Mouse (Mus musculus): ENCODE data around the gene Calcoco1. TPM values are rescaled to one million over a fixed set of nuclear protein-coding genes. Genes with fewer than 3 reads are reported as not detected.

The Calcoco1 gene
- polyA plus RNA-seq, 1 experiment from 2014 or later: 51.4 TPM

DNA sequence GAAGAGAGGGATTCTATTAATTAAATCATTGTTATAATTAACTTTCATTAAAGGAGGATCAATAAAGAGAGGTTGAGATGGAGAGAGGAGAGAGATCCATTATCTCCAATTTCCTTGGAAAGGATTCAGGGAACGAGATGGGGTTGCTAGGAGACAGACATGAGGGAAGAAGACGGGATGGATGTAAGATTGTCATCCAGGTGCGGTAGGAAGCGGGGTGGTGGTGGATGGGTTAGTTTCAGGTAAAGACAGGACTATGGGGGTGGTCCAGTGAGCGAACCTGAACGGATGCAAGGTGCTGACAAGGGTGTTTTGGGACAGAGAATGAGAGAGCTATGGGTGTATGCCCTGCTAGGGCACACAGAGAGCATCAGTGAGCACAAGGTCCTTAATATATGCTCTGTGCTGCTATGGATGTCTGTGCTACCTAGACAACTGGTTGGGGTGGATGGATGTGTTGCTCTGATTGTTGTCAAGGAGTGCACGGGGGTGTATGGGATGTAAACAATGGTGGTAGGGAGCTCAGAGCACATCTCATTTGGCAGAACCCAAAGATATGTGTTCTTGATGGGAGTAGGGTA lies 16.0 kb downstream of the Calcoco1 start:
- H3K36me3 ChIP-seq: peaks cover 46% of the 10 kb centered on the region
- H3K4me2 ChIP-seq: no peak overlapping the region
- H3K4me3 ChIP-seq (replicated peaks): no peak overlapping the region
- H3K27me3 ChIP-seq: 0 out of 2 replicates have a peak, but pooled peaks cover 4% of the 10 kb centered on the region
- ATAC-seq (replicated peaks; ENCODE audit: low FRiP score): no peak
- WGBS: 76% methylated on average over 7 of the region's 7 CpGs
- no peaks in the 10 kb centered on the region for H3K9me3 ChIP-seq (replicated peaks)
- H3K9ac ChIP-seq: no peak overlapping the region
- H3K27ac ChIP-seq: no peak overlapping the region
- peaks cover 21% of the 10 kb centered on the region for H3K4me1 ChIP-seq

DNA sequence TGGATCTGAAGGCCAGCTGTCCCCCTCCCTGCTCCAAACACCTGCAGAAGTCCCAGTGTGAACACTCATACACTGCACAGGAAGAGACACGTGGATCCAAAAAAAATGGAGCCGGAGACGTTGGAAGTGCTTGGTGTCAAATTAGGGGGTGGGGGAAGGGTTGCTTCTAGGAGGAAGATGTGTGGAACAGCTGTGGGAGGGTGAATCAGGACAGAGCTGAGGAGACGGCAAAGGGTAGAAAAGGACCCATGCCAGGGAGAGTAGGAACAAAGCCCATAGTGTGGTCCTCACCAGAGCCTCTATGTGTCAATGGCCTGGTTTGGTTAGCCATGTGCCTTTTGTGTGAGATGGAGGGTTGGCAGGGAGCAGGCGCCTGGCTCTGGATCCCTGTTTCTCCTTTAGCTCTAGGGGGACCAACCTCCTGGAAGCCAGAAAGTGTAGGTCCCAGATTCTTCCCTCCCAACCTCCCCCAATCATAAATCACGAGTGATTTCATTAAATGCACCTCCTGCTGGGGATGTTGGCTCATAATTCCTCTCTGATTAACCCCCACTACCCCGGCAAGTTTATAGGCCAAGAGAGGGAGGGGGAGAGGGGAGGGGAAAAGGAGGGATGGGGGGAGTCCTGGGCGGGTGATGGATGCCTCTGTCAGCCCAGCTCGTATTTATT lies 16.6 kb downstream of the Calcoco1 start:
- peaks cover 21% of the 10 kb centered on the region for H3K4me1 ChIP-seq
- H3K4me2 ChIP-seq: no peak overlapping the region
- H3K4me3 ChIP-seq (replicated peaks): no peak overlapping the region
- peaks cover 40% of the 10 kb centered on the region for H3K36me3 ChIP-seq
- H3K9ac ChIP-seq: no peak overlapping the region
- H3K27me3 ChIP-seq: 0 out of 2 replicates have a peak, but pooled peaks cover 4% of the 10 kb centered on the region
- H3K9me3 ChIP-seq (replicated peaks): no peaks in the 10 kb centered on the region
- whole genome bisulfite sequencing: 17% methylated on average over 9 of the region's 9 CpGs
- 0 out of 2 replicates have a peak, but pooled peaks have one; percentile 10 for ATAC-seq (replicated peaks; ENCODE audit: low FRiP score)
- no peak overlapping the region for H3K27ac ChIP-seq

DNA sequence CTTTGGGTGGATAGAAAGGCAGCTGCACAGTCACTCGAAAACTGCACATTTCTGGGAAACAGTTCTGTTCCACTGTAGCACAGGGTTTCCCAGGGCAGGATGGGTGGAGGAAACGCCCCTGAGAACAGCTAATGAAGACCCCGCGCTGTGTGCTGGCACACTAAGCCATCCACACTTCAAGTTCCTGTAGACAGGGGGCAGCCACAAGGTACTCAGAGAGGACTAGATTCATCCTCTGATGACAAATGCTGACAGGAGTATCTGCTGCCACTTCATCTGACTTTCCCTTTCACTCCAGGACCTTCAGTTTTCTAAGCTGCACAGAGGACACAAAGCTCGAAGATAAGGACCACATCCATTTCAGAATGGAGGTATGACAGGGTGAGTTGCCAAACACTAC lies 17.2 kb downstream of the Calcoco1 start:
- Histone ChIP-seq H3K27ac (no peak overlapping the region), H3K4me3 (replicated peaks) (no peak overlapping the region), H3K27me3 (peaks cover 5% of the 10 kb centered on the region), H3K9me3 (replicated peaks) (no peaks in the 10 kb centered on the region), H3K4me1 (peaks cover 21% of the 10 kb centered on the region), H3K9ac (no peak overlapping the region), H3K4me2 (no peak overlapping the region), H3K36me3 (peaks cover 34% of the 10 kb centered on the region)
- 63% methylated on average over 5 of the region's 5 CpGs for WGBS
- ATAC-seq (replicated peaks; ENCODE audit: low FRiP score): no peak

DNA sequence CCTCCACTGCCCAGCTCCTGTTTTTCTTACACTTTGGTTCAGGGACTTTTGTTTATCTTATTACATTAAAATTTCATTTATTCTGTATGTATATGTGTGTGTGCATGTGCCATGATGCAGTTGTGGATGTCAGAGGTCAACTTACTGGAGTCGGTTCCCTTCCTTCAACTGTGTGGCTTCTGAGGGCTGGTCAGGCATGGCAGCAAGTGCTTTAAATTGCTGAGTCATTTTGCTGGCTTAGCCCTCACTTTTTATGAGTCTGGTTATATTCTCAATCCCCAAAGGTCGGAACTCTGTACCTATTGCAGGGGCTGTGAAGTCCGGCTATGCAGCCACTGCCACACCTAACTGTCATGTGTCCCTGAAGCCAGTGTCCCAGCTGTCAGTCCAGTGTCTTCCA lies 19.0 kb downstream of the Calcoco1 start:
- no peak for ATAC-seq (replicated peaks; ENCODE audit: low FRiP score)
- 66% methylated on average over 3 of the region's 3 CpGs for WGBS
- H3K9ac ChIP-seq: no peak overlapping the region

DNA sequence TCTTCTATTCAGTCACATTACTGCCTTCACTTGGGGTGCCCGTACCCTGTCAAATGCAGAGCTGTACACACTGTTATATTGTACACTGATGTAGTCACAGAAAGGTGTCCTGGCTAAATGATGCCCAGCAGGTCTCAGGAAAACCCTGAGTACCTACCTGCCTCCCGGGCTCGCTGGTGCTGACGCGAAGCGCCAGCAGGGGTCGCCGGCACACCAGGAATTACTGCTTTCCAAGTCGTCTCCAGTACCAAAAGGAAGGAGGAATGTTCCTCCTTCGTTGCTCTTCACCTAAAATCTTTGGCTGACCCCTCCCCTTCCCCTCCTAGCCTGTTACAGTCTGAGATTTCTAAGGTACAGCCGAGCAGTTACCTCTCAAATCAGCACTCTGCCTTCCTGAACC lies 23.8 kb downstream of the Calcoco1 start:
- WGBS: 2% methylated on average over 11 of the region's 11 CpGs

More for the DNA sequence above, 19.0 kb downstream of the Calcoco1 start:
- H3K4me3 ChIP-seq (replicated peaks): no peak overlapping the region
- H3K4me2 ChIP-seq: no peak overlapping the region
- peaks cover 24% of the 10 kb centered on the region for H3K27me3 ChIP-seq
- no peaks in the 10 kb centered on the region for H3K9me3 ChIP-seq (replicated peaks)
- H3K36me3 ChIP-seq: peaks cover 16% of the 10 kb centered on the region
- no peak overlapping the region for H3K27ac ChIP-seq
- H3K4me1 ChIP-seq: peaks cover 14% of the 10 kb centered on the region

DNA sequence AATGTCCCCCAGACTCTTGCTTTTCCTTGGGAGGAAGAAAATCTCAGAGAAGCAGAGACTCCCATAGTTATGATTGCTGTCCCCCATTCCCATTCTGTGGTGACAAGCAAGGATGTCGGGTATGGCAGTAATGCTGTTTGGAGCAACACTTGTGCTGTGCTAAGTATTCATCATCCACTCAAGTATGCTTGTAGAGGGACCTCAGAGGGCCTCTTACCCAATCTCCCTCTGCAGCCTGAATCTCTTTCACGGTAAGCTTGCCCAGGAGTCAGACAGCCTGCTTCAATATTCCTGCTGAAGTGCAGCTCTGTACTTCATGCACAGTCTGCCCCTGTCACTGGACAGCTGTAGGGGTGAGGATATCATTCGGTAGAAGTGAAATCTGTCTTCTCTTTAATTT lies 25.1 kb downstream of the Calcoco1 start:
- H3K27ac ChIP-seq: no peak overlapping the region
- H3K9me3 ChIP-seq (replicated peaks): no peaks in the 10 kb centered on the region
- 43% methylated on average over 3 of the region's 3 CpGs for WGBS
- H3K27me3 ChIP-seq: peaks cover 83% of the 10 kb centered on the region
- no peak overlapping the region for H3K9ac ChIP-seq
- no peak for ATAC-seq (replicated peaks; ENCODE audit: low FRiP score)
- peaks cover 34% of the 10 kb centered on the region for H3K4me1 ChIP-seq
- no peaks in the 10 kb centered on the region for H3K36me3 ChIP-seq
- no peak overlapping the region for H3K4me3 ChIP-seq (replicated peaks)
- H3K4me2 ChIP-seq: no peak overlapping the region

More for the DNA sequence above, 23.8 kb downstream of the Calcoco1 start:
- no peak for ATAC-seq (replicated peaks; ENCODE audit: low FRiP score)
- no peak overlapping the region for H3K27ac ChIP-seq
- no peak overlapping the region for H3K4me2 ChIP-seq
- H3K9ac ChIP-seq: no peak overlapping the region
- no peak overlapping the region for H3K4me3 ChIP-seq (replicated peaks)
- peaks cover 71% of the 10 kb centered on the region for H3K27me3 ChIP-seq
- peaks cover 21% of the 10 kb centered on the region for H3K4me1 ChIP-seq
- H3K9me3 ChIP-seq (replicated peaks): no peaks in the 10 kb centered on the region
- no peaks in the 10 kb centered on the region for H3K36me3 ChIP-seq

DNA sequence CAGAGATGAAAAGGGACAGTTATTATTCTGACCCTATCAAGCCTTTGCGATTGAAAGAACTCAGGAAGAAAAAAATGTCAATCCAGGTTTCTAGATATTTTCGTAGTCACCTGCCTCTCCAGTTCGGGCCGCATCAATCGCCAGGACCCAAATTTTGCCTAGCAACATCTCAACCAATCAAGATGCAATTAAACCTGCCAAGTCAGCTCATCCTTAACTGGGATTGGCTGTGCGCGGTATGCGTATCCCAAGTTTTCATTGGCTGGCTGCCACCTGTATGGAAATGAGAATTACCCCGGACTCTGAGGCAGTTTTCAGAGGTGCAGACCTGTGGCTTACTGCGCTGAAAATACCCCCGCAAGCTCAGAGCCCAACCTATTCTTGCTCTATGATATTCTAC lies 28.4 kb downstream of the Calcoco1 start:
- H3K4me1 ChIP-seq: peaks cover 36% of the 10 kb centered on the region
- no peaks in the 10 kb centered on the region for H3K36me3 ChIP-seq
- no peak overlapping the region for H3K9ac ChIP-seq
- peak overlapping the region; percentile 96 for H3K4me2 ChIP-seq
- WGBS: under 1% methylated on average over 11 of the region's 11 CpGs
- peak overlapping the region; percentile 59 for H3K4me3 ChIP-seq (replicated peaks)
- H3K27ac ChIP-seq: no peak overlapping the region
- H3K9me3 ChIP-seq (replicated peaks): no peaks in the 10 kb centered on the region
- ATAC-seq (replicated peaks; ENCODE audit: low FRiP score): peak; percentile 75
- peaks cover 82% of the 10 kb centered on the region for H3K27me3 ChIP-seq

DNA sequence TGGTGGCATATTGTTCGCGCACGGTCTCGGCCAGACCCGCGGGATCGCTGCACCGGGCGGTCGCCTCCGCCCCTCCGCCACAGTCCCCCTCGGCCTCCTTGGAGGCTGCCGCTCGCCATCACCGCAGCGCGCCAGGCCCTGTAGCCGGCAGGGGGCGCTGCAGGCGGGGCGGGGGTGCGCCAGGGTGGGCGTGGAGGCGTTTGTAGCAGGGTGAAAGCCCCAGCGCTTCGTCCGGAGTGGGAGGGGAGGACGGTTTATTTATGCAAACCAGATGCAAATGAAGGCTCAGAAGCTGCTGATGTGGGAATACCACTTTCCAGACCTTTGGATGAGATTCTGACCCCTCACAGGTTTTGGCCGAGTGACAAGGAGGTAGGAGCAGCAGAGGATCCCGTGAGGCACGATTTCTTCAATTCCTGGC lies 29.0 kb downstream of the Calcoco1 start:
- H3K4me2 ChIP-seq: peak overlapping the region; percentile 96
- peak overlapping the region; percentile 59 for H3K4me3 ChIP-seq (replicated peaks)
- H3K9me3 ChIP-seq (replicated peaks): no peaks in the 10 kb centered on the region
- peak overlapping the region; percentile 45 for H3K9ac ChIP-seq
- no peak overlapping the region for H3K27ac ChIP-seq
- ATAC-seq (replicated peaks; ENCODE audit: low FRiP score): peak; percentile 66
- under 1% methylated on average over 29 of the region's 32 CpGs for WGBS
- H3K36me3 ChIP-seq: no peaks in the 10 kb centered on the region
- peaks cover 76% of the 10 kb centered on the region for H3K27me3 ChIP-seq
- H3K4me1 ChIP-seq: peaks cover 36% of the 10 kb centered on the region

DNA sequence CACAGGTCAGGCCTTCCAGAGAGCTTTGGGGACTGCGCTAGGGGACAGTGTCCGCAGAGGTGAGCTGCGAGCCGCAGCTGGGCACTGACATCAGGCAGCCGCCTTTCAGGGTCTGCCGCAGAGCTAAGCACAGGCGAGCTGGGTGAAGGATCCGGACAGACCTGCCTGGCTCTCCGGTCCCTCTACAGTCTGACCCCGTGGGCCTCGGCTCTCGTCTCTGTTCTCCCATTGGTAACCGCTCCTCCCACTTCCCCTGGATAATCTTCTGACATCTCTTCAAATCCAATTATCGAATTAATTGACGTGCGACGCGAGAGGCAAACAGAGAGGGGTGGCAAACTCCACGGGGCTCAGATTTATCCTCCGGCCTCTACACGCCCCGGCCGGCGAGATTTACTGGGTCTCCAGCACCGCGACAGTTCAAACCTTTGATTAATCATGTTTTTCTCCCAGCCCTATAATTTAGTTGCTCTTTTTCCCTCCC lies 29.6 kb downstream of the Calcoco1 start:
- peaks cover 36% of the 10 kb centered on the region for H3K4me1 ChIP-seq
- no peaks in the 10 kb centered on the region for H3K9me3 ChIP-seq (replicated peaks)
- peaks cover 72% of the 10 kb centered on the region for H3K27me3 ChIP-seq
- peak overlapping the region; percentile 96 for H3K4me2 ChIP-seq
- no peaks in the 10 kb centered on the region for H3K36me3 ChIP-seq
- H3K4me3 ChIP-seq (replicated peaks): peak overlapping the region; percentile 59
- peak overlapping the region; percentile 45 for H3K9ac ChIP-seq
- H3K27ac ChIP-seq: no peak overlapping the region
- peak; percentile 61; the same call in 1 of the 2 replicates for ATAC-seq (replicated peaks; ENCODE audit: low FRiP score)
- 2% methylated on average over 26 of the region's 26 CpGs for WGBS

DNA sequence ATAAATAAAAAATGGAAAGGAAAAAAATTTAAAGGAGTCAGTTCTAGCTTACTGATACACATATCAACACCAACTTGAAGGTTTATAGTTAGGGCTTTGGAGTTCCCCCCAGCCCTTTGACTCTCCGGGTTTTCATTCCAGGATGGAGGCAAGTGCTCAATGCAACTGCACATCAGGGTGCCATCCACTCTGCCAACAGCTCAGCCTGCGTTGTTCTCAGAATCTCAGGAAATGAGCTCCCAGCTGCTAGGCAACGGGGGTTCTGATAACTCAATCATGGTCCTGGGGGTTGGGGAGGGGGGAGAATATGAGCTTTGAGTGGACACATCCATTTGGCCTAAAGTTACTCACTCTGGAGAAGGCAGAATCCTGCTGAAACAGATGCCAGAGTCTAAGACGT lies 36.2 kb downstream of the Calcoco1 start:
- Histone ChIP-seq H3K4me2 (no peak overlapping the region), H3K9ac (no peak overlapping the region), H3K27ac (no peak overlapping the region), H3K27me3 (peaks cover 34% of the 10 kb centered on the region), H3K4me1 (no peaks in the 10 kb centered on the region), H3K36me3 (no peaks in the 10 kb centered on the region), H3K4me3 (replicated peaks) (no peak overlapping the region), H3K9me3 (replicated peaks) (no peaks in the 10 kb centered on the region)
- ATAC-seq (replicated peaks; ENCODE audit: low FRiP score): no peak
- 22% methylated on average over 4 of the region's 4 CpGs for whole genome bisulfite sequencing

DNA sequence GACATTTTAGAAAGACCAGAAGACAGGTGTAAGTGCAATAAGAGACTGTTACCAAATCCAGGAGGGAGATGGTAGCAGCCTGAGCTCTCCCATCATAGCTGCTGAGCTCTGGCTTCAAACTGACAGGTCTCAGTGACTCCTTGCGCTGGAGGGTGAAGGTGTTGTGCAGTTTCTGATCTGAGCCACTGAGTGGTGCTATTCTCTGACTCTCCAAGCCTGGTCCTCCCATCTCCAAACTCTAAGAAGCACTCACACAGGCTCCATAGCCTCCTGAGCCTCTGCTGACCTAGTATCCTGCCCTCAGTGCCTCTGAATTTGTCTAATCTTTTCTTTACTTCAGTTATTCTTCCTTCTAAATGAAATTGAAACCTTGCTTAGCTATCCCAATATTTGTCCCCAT lies 38.3 kb downstream of the Calcoco1 start:
- H3K9ac ChIP-seq: no peak overlapping the region
- no peak for ATAC-seq (replicated peaks; ENCODE audit: low FRiP score)
- no peak overlapping the region for H3K4me2 ChIP-seq
- H3K27ac ChIP-seq: no peak overlapping the region
- no peak overlapping the region for H3K4me3 ChIP-seq (replicated peaks)
- H3K36me3 ChIP-seq: no peaks in the 10 kb centered on the region
- H3K27me3 ChIP-seq: peaks cover 24% of the 10 kb centered on the region
- 20% methylated on average over 1 of the region's 1 CpGs for WGBS
- no peaks in the 10 kb centered on the region for H3K9me3 ChIP-seq (replicated peaks)
- no peaks in the 10 kb centered on the region for H3K4me1 ChIP-seq

DNA sequence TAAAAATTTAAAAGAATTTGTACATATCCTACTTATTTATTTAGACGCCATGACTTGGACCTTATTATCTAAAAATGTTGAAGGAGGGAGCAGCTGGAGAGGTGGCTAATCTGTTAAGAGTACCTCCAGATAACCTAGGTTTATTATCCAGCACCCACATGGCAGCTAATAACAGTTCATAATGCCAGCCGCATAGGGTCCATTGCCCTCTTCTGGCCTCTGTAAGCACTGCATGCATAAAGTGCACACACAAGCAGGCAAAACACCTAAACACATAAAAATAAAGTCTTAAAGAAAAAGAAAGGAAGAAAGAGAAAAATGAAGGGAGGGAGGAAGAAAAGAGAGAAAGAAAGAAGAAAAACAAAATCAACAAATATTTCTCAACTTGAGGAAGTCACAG lies 45.6 kb downstream of the Calcoco1 start:
- Histone ChIP-seq H3K4me3 (replicated peaks) (no peak overlapping the region), H3K4me1 (peaks cover 23% of the 10 kb centered on the region), H3K9me3 (replicated peaks) (no peaks in the 10 kb centered on the region), H3K36me3 (no peaks in the 10 kb centered on the region), H3K9ac (no peak overlapping the region), H3K27me3 (no peaks in the 10 kb centered on the region), H3K27ac (no peak overlapping the region), H3K4me2 (no peak overlapping the region)
- 94% methylated on average over 2 of the region's 2 CpGs for WGBS
- ATAC-seq (replicated peaks; ENCODE audit: low FRiP score): no peak

All from kidney, embryonic 15.5 days (tissue).